Mouse (Mus musculus): ENCODE measurements around the gene Dusp12. TPM values are rescaled to one million over a fixed set of nuclear protein-coding genes. Genes with fewer than 3 reads are reported as not detected.
A peak's percentile ranks its signal among the peaks of the same experiment; 100 is the strongest.

Gene Dusp12
- polyA plus RNA-seq, 1 experiment, result 32.5 TPM

GRCm38 (mm10) chr1:170853604-170854003, 31.7 kb downstream of the Dusp12 start:
- no peak overlapping the region for H3K27ac ChIP-seq (ENCODE audit: insufficient read depth, low read length)
- no peak overlapping the region for H3K4me3 ChIP-seq (ENCODE audit: insufficient read depth, low read length)
- H3K4me1 ChIP-seq (ENCODE audit: control insufficient read depth, insufficient read depth, low read length), result peaks cover 7% of the 10 kb centered on the region; the same call in 1 of the 2 replicates
- 0 out of 2 replicates have a peak, but pooled peaks have one; percentile 12 for TF ChIP-seq POLR2A (IDR thresholded peaks at IDR 0.05; ENCODE audit: extremely low read depth, insufficient read depth, low read length)
- no peak for TF ChIP-seq CTCF (IDR thresholded peaks at IDR 0.05; ENCODE audit: extremely low read depth, insufficient read depth, low read length)

GRCm38 (mm10) chr1:170850637-170851624, 34.4 kb downstream of the Dusp12 start:
- Histone ChIP-seq H3K4me1 (ENCODE audit: control insufficient read depth, insufficient read depth, low read length) (peaks cover 1% of the 10 kb centered on the region; the same call in 1 of the 2 replicates), H3K4me3 (ENCODE audit: insufficient read depth, low read length) (no peak overlapping the region), H3K27ac (ENCODE audit: insufficient read depth, low read length) (no peak overlapping the region; the same call in 1 of the 2 replicates)
- TF ChIP-seq POLR2A (IDR thresholded peaks at IDR 0.05; ENCODE audit: extremely low read depth, insufficient read depth, low read length) (no peak), CTCF (IDR thresholded peaks at IDR 0.05; ENCODE audit: extremely low read depth, insufficient read depth, low read length) (no peak)

GRCm38 (mm10) chr1:170850007-170850406, 35.3 kb downstream of the Dusp12 start:
- Histone ChIP-seq H3K4me3 (ENCODE audit: insufficient read depth, low read length) (no peak overlapping the region), H3K4me1 (ENCODE audit: control insufficient read depth, insufficient read depth, low read length) (0 out of 2 replicates have a peak, but pooled peaks cover 1% of the 10 kb centered on the region), H3K27ac (ENCODE audit: insufficient read depth, low read length) (no peak overlapping the region)
- TF ChIP-seq POLR2A (IDR thresholded peaks at IDR 0.05; ENCODE audit: extremely low read depth, insufficient read depth, low read length) (no peak), CTCF (IDR thresholded peaks at IDR 0.05; ENCODE audit: extremely low read depth, insufficient read depth, low read length) (no peak)

GRCm38 (mm10) chr1:170845448-170846307, 39.7 kb downstream of the Dusp12 start:
- Histone ChIP-seq H3K4me1 (ENCODE audit: control insufficient read depth, insufficient read depth, low read length) (0 out of 2 replicates have a peak, but pooled peaks cover 1% of the 10 kb centered on the region), H3K27ac (ENCODE audit: insufficient read depth, low read length) (no peak overlapping the region), H3K4me3 (ENCODE audit: insufficient read depth, low read length) (no peak overlapping the region)
- TF ChIP-seq POLR2A (IDR thresholded peaks at IDR 0.05; ENCODE audit: extremely low read depth, insufficient read depth, low read length) (no peak), CTCF (IDR thresholded peaks at IDR 0.05; ENCODE audit: extremely low read depth, insufficient read depth, low read length) (no peak)

GRCm38 (mm10) chr1:170844380-170844779, 41.0 kb downstream of the Dusp12 start:
- TF ChIP-seq POLR2A (IDR thresholded peaks at IDR 0.05; ENCODE audit: extremely low read depth, insufficient read depth, low read length), result no peak
- peak; percentile 29; the same call in 1 of the 2 replicates for TF ChIP-seq CTCF (IDR thresholded peaks at IDR 0.05; ENCODE audit: extremely low read depth, insufficient read depth, low read length)
- Histone ChIP-seq H3K4me1 (ENCODE audit: control insufficient read depth, insufficient read depth, low read length) (0 out of 2 replicates have a peak, but pooled peaks cover 1% of the 10 kb centered on the region), H3K27ac (ENCODE audit: insufficient read depth, low read length) (no peak overlapping the region), H3K4me3 (ENCODE audit: insufficient read depth, low read length) (no peak overlapping the region)

- no peak overlapping the region for H3K27ac ChIP-seq (ENCODE audit: insufficient read depth, low read length)
- H3K4me3 ChIP-seq (ENCODE audit: insufficient read depth, low read length), result no peak overlapping the region
- TF ChIP-seq POLR2A (IDR thresholded peaks at IDR 0.05; ENCODE audit: extremely low read depth, insufficient read depth, low read length) (no peak), CTCF (IDR thresholded peaks at IDR 0.05; ENCODE audit: extremely low read depth, insufficient read depth, low read length) (no peak)
Observed at GRCm38 (mm10) chr1:170839685-170840084, 45.7 kb downstream of the Dusp12 start.

GRCm38 (mm10) chr1:170834756-170835155, 50.6 kb downstream of the Dusp12 start:
- TF ChIP-seq CTCF (IDR thresholded peaks at IDR 0.05; ENCODE audit: extremely low read depth, insufficient read depth, low read length), result no peak
- no peak for TF ChIP-seq POLR2A (IDR thresholded peaks at IDR 0.05; ENCODE audit: extremely low read depth, insufficient read depth, low read length)
- H3K4me1 ChIP-seq (ENCODE audit: control insufficient read depth, insufficient read depth, low read length), result no peaks in the 10 kb centered on the region

More at GRCm38 (mm10) chr1:170839685-170840084, 45.7 kb downstream of the Dusp12 start:
- no peaks in the 10 kb centered on the region for H3K4me1 ChIP-seq (ENCODE audit: control insufficient read depth, insufficient read depth, low read length)

GRCm38 (mm10) chr1:170829781-170830180, 55.6 kb downstream of the Dusp12 start:
- H3K27ac ChIP-seq (ENCODE audit: insufficient read depth, low read length), result no peak overlapping the region
- no peaks in the 10 kb centered on the region for H3K4me1 ChIP-seq (ENCODE audit: control insufficient read depth, insufficient read depth, low read length)
- H3K4me3 ChIP-seq (ENCODE audit: insufficient read depth, low read length), result no peak overlapping the region
- TF ChIP-seq CTCF (IDR thresholded peaks at IDR 0.05; ENCODE audit: extremely low read depth, insufficient read depth, low read length) (no peak), POLR2A (IDR thresholded peaks at IDR 0.05; ENCODE audit: extremely low read depth, insufficient read depth, low read length) (no peak)

More at GRCm38 (mm10) chr1:170834756-170835155, 50.6 kb downstream of the Dusp12 start:
- H3K27ac ChIP-seq (ENCODE audit: insufficient read depth, low read length), result no peak overlapping the region
- no peak overlapping the region for H3K4me3 ChIP-seq (ENCODE audit: insufficient read depth, low read length)

- TF ChIP-seq CTCF (IDR thresholded peaks at IDR 0.05; ENCODE audit: extremely low read depth, insufficient read depth, low read length) (no peak), POLR2A (IDR thresholded peaks at IDR 0.05; ENCODE audit: extremely low read depth, insufficient read depth, low read length) (no peak)
- H3K27ac ChIP-seq (ENCODE audit: insufficient read depth, low read length), result no peak overlapping the region
- no peak overlapping the region for H3K4me3 ChIP-seq (ENCODE audit: insufficient read depth, low read length)
- H3K4me1 ChIP-seq (ENCODE audit: control insufficient read depth, insufficient read depth, low read length), result no peaks in the 10 kb centered on the region
Observed at GRCm38 (mm10) chr1:170829344-170829743, 56.0 kb downstream of the Dusp12 start.

Other genes starting within 250 kb of the Dusp12 start
- 5.9 and 9.1 TPM in 2 replicates for gene Olfml2b, start 241.0 kb downstream of the Dusp12 start, polyA plus RNA-seq (2012; rRNA removed)
- gene Atf6, start 17.8 kb downstream of the Dusp12 start, polyA plus RNA-seq (2012; rRNA removed), result 25.9 and 27.7 TPM in 2 replicates
- gene Gm26620, start 475 bp downstream of the Dusp12 start, polyA plus RNA-seq (2012; rRNA removed), result 0.81 and 0.83 TPM in 2 replicates
- gene Fcrlb, start 27.4 kb upstream of the Dusp12 start, polyA plus RNA-seq (2012; rRNA removed), result 1.0 and 1.1 TPM in 2 replicates
- 0.08 TPM in 1 of 2 replicates, not detected in the other for gene Fcrla, start 42.0 kb upstream of the Dusp12 start, polyA plus RNA-seq (2012; rRNA removed)
- 6.1 and 6.4 TPM in 2 replicates for gene Fcgr2b, start 91.0 kb upstream of the Dusp12 start, polyA plus RNA-seq (2012; rRNA removed)
- 0.31 and 0.57 TPM in 2 replicates for gene Fcgr4, start 133.4 kb upstream of the Dusp12 start, polyA plus RNA-seq (2012; rRNA removed)
- gene Fcgr3, start 179.4 kb upstream of the Dusp12 start, polyA plus RNA-seq (2012; rRNA removed), result 20.6 and 21.1 TPM in 2 replicates
- gene Cfap126, start 228.4 kb upstream of the Dusp12 start, polyA plus RNA-seq (2012; rRNA removed), result 2.7 and 4.5 TPM in 2 replicates

Data from cortical plate, adult 2 months (tissue).